Mouse (Mus musculus) neural tube, embryonic 13.5 days (tissue): ENCODE measurements around the gene Myocd. TPM values are rescaled to one million over a fixed set of nuclear protein-coding genes. Genes with fewer than 3 reads are reported as not detected.

Experiments
- ATAC-seq: fragments of 200-750 bp; cut with Nextera tagmentation; 2 replicates; pipeline ENCODE4 v1.8.0; 2017; ENCODE audit warnings: low read depth, mild to moderate bottlenecking, moderate TSS enrichment, moderate library complexity
- H3K27ac ChIP-seq: fragments of 300-500 bp; sonication (generic); replicated peaks from 2 replicates; pipeline ENCODE4 v1.5.1; 2015; ENCODE audit warnings: moderate library complexity, mild to moderate bottlenecking, inconsistent platforms
- H3K27me3 ChIP-seq: fragments of 300-500 bp; sonication (generic); 2 replicates; pipeline ENCODE4 v1.6.1; 2015; ENCODE audit warnings: mild to moderate bottlenecking, inconsistent platforms
- H3K36me3 ChIP-seq: fragments of 300-500 bp; sonication (generic); 2 replicates; pipeline ENCODE4 v1.6.1; 2015; ENCODE audit warnings: mild to moderate bottlenecking, inconsistent platforms
- H3K4me1 ChIP-seq: fragments of 300-500 bp; sonication (generic); replicated peaks from 2 replicates; pipeline ENCODE4 v1.6.1; 2015; ENCODE audit warnings: inconsistent platforms
- H3K4me2 ChIP-seq: fragments of 300-500 bp; sonication (generic); 2 replicates; pipeline ENCODE4 v1.6.1; 2015; ENCODE audit warnings: inconsistent platforms, mild to moderate bottlenecking, moderate library complexity
- H3K4me3 ChIP-seq: fragments of 300-500 bp; sonication (generic); 2 replicates; pipeline ENCODE4 v1.5.1; 2015; ENCODE audit warnings: mild to moderate bottlenecking, inconsistent platforms
- H3K9ac ChIP-seq: fragments of 300-500 bp; sonication (generic); 2 replicates; pipeline ENCODE4 v1.6.1; 2015; ENCODE audit warnings: moderate library complexity, mild to moderate bottlenecking, inconsistent platforms
- H3K9me3 ChIP-seq: fragments of 300-500 bp; sonication (generic); 2 replicates; pipeline ENCODE4 v1.6.1; 2016; ENCODE audit warnings: inconsistent platforms
- WGBS: fragments of 180-500 bp; shearing (Covaris S2); methylation state at CpG from one replicate; pipeline ENCODE4 v1.1.7; 2015; 5-methylcytosine and 5-hydroxymethylcytosine counted together
- polyA plus RNA-seq: library from polyadenylated mRNA; unstranded; fragments of >200 nt; fragmentation: Nextera tagmentation; extraction: Ambion mirVana; gene quantifications from 2 replicates; pipeline ENCODE4 v1.2.1, GENCODE M21; 2015

The Myocd gene
- polyA plus RNA-seq, 1 experiment from 2014 or later: 1.0 TPM

DNA sequence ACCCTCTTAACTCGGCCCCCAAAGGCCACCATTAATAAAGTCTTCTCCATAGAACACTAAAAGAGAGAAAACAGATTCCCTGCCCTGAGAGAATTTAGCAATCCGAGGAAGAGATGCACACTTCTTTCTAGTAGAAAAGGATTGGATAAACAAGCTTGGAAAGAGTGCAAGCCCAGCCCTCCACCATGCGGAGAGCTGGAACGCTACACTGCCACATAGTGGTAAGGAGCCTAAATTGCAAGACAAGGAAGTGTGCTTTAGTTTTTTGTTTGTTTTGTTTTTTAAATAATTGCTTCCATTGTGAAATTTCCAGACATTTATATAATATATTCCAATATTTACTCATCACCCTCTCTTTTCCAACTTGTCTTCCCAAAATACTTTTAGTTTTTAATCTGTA lies 140.7 kb downstream of the Myocd start:
- Histone ChIP-seq H3K27ac (no peak overlapping the region), H3K27me3 (no peaks in the 10 kb centered on the region), H3K36me3 (0 out of 2 replicates have a peak, but pooled peaks cover 4% of the 10 kb centered on the region), H3K4me1 (peaks cover 30% of the 10 kb centered on the region), H3K4me2 (no peak overlapping the region), H3K9ac (no peak overlapping the region), H3K4me3 (no peak overlapping the region), H3K9me3 (no peaks in the 10 kb centered on the region)
- no peak for ATAC-seq
- 88% methylated on average over 4 of the region's 4 CpGs for WGBS

DNA sequence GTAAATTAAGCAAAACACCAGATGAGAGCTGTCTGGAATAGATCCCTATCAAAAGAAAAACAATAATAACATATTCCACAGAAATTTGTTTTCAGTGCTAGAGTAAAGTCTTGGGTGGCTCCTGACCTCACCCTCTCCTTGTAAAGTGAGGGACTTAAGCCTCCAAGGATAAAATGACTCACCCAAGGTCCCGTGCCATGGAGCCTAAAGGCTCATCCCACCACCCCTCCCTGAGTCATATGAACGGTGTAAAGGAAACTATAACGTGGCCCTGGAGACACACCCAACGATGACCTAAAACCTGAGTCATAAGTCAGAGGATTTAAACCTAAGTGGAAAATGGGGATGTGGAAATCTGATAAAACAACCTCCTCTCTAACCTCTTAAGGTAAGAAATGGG lies 141.1 kb downstream of the Myocd start:
- H3K9me3 ChIP-seq: no peaks in the 10 kb centered on the region
- ATAC-seq: no peak
- no peaks in the 10 kb centered on the region for H3K27me3 ChIP-seq
- no peak overlapping the region for H3K4me3 ChIP-seq
- H3K27ac ChIP-seq: no peak overlapping the region
- 0 out of 2 replicates have a peak, but pooled peaks cover 4% of the 10 kb centered on the region for H3K36me3 ChIP-seq
- H3K4me2 ChIP-seq: no peak overlapping the region
- WGBS: 78% methylated on average over 4 of the region's 4 CpGs
- no peak overlapping the region for H3K9ac ChIP-seq
- peaks cover 30% of the 10 kb centered on the region for H3K4me1 ChIP-seq

DNA sequence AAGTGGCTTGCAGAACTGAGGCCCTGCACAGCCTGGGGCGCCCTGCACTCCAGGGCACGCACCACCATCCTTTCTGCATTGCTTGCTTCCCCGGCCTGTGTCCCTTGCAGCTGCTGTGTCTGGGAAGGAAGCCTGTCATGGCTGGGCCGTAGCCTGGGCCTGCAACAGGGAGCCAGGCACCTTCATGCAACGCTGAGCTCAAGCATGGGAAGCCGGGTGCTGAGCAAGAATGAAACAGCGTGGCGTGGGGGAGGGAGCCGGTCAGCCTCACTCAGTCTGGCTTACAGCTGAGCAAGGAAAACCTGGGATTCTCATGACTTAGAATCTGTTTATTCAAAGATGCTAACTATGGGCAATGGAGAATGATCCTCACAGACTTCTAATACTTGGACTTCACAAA lies 143.2 kb downstream of the Myocd start:
- Histone ChIP-seq H3K4me2 (no peak overlapping the region), H3K9ac (peak overlapping the region; percentile 22; the same call in 1 of the 2 replicates), H3K9me3 (no peaks in the 10 kb centered on the region), H3K4me3 (no peak overlapping the region), H3K4me1 (peaks cover 30% of the 10 kb centered on the region), H3K36me3 (0 out of 2 replicates have a peak, but pooled peaks cover 4% of the 10 kb centered on the region), H3K27me3 (no peaks in the 10 kb centered on the region), H3K27ac (0 out of 2 replicates have a peak overlapping the region, but pooled peaks have one; percentile 13)
- 71% methylated on average over 9 of the region's 9 CpGs for WGBS
- ATAC-seq: no peak

Other genes with a start within 250 kb of the Myocd start
- gene 1700086D15Rik, start 110.1 kb downstream of the Myocd start, polyA plus RNA-seq: not detected in 2 replicates
- 10.3 and 11.5 TPM in 2 replicates for gene Arhgap44, start 107.0 kb downstream of the Myocd start, polyA plus RNA-seq